Mouse (Mus musculus) right cerebral cortex, adult 18-20 months (tissue): ENCODE measurements around the gene Ncl.
"Not testable (repeated sequence)": the region's sequence is repeated elsewhere in the genome, so short reads cannot be mapped to it uniquely, and the experiment has no call there.

Experiments
- DNase-seq: peaks from one replicate; pipeline ENCODE4 v3.0.0; 2022; ENCODE audit warnings: mixed read lengths

The Ncl gene

GRCm38 (mm10) chr1:86359798-86360179, 589 bp upstream of the Ncl start:
- no peak for DNase-seq

DNA sequence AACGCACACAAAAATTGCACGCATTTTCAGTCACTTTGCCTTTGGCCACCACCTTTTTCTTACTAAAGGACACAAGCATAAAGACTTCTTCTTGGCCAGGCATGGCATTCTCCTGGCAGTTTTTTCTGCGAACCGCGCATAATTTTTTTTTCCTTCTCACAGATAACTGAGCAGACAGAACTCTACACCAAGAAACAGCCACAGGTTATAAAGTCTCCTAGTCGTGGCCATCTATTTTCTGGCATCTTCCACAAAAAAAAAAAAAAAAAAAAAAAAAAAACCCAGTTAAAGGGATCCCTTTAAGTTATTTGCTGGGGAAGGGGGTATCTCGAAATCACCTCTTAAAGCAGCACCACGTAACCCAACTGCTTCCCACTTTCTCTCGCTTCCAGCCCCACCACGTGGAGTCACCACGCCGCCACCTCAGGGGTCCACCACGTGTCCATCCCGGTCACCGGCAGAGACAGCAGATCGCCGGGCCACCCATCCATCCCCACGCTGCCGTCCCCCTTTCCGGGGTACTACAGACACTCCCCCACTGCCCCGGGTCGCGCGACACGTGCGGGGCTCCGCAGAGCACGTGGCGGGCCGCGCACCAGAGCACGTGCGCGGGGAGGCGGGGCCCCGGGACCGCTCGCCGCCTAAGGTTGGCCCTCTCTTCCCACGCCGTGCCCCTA, 833 bp downstream of the Ncl start:
- no peak for DNase-seq

- no peak for DNase-seq
Observed at GRCm38 (mm10) chr1:86354186-86354585, 5.0 kb downstream of the Ncl start.

DNA sequence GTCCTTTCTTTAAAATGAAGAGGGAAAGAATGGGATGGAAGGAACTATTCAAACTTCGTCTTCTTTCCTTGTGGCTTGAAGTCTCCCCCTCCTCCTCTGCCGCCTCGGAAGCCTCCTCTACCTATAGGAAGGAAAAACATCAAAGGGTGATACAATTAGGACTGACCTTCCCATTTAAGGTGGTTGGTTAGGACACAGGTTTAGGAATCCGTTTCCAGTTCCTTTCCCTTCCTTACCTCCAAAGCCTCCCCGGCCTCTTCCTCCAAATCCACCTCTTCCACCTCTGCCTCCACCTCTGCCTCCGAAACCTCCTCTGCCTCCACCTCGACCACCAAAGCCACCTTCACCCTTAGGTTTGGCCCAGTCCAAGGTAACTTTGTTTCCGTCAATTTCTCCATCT, 8.6 kb downstream of the Ncl start:
- no peak for DNase-seq

GRCm38 (mm10) chr1:86349696-86350095, 9.5 kb downstream of the Ncl start:
- DNase-seq = no peak

- DNase-seq = no peak
Observed at GRCm38 (mm10) chr1:86349201-86349600, 10.0 kb downstream of the Ncl start.

GRCm38 (mm10) chr1:86348801-86349200, 10.4 kb downstream of the Ncl start:
- DNase-seq = no peak

- DNase-seq = no peak
Observed at GRCm38 (mm10) chr1:86348083-86348482, 11.1 kb downstream of the Ncl start.

- DNase-seq = no peak
Observed at GRCm38 (mm10) chr1:86347716-86348045, 11.5 kb downstream of the Ncl start.

DNA sequence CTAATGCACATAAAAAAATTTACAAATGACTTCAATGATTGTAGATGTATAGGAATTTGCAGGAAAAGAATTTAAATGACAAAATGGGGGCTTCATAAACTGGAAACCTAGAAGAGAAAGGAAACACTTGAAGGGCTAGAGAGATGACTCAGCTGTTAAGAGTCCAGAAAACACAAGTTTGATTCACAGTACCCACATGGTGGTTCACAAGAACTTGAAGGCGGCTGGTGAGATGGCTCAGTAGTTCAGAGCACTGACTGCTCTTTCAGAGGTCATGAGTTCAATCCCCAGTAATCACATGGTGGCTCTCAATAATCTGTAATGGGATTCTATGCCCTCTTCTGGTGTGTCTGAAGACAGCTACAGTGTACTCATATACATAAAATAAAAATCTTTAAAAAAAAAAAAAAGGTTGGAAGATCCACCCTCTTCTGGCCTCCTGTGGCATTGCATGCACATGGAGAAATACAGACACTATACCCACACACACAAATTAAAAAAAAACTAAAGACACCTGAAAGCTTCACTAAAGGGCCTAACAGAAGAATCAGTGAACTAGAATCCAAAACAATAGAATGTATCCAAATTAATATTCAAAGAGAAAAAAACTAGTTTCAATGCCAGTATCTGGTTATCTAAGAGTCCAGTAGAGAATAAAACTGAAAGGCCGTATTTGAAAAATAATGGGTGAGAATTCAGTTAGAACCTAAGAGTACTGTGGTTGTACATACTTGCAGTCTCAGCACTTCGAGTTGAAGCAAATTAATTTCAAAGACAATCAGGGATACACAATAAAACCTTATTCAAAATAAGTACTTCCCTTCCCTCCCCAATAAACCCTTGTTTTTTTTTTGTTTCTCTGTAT, 12.1 kb downstream of the Ncl start:
- DNase-seq = no peak

DNA sequence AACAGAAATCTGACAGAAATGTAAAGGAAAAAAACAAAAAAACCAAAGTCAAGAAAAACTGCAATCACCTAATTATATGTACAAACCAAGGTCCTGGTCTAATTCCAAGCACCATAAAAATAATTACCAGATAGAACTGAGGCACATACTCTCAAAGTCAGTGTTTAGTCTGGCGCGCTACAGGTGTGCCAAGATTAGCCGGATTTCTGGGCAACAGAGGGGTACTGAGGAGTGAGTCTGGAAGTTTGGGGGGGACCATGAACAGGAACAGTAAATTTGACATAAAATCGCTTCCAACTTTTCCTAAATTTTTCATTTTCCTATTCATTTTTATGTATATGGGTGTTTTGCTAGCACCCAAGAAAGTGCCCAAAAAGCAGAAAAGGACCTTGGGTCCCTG, 13.2 kb downstream of the Ncl start:
- DNase-seq = no peak

DNA sequence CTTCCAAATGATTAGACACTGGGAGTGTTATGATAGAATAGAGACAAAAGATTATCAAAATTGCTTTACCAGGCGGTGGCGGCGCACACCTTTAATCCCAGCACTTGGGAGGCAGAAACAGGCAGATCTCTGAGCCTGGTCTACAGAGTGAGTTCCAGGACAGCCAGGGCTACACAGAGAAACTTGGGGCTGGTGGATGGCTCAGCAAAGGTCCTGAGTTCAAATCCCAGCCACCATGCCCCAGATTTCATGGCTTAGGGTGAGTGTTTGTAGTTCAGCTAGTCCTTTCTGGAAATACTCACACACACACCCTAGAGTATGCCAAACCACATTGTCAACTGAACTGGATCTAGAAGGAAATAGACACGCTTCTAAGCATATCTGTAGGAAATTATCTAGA, 14.1 kb downstream of the Ncl start:
- DNase-seq = no peak

DNA sequence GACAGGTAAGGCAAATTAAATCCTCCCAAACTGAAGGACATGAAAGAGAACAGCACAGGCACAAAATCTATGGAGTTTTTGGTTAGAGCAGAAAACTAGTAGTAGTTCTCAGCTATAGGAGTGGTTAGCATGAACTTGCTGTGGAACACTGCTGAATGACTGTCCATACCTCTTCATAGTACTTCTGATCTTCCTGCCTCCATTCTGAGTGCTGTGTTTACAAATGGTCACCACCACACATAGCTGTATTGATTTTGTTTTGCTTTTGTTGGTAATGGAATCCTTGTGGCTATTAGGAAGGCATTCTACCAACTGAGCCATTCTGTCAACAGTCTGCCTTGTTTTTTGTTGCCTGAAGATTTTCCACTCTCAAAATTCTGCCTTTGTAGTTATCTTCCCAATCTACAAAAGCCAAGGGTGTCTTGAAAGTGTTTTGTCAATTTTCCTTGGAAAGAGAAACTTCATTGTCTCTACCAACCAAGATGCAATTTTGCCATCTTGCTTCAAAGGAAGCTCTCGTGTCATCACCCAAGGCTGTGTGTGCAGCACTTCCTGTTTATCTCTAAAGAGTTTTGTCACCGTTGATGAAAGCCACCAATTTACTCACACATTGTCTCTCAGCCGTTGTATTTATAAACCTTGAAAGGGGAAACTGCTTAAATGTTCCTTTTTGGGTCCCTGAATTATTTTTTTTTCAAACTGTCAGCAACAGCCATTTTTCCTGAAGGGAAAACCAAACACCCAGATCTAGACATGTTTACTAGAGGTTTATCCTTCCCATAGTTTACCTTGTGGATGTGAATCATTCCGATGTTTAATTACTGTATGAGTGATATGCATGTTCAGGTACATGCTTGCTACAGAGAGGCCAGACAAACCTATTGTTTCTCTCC, 15.0 kb downstream of the Ncl start:
- DNase-seq = no peak

- no peak for DNase-seq
Observed at GRCm38 (mm10) chr1:86343087-86343645, 16.0 kb downstream of the Ncl start.

DNA sequence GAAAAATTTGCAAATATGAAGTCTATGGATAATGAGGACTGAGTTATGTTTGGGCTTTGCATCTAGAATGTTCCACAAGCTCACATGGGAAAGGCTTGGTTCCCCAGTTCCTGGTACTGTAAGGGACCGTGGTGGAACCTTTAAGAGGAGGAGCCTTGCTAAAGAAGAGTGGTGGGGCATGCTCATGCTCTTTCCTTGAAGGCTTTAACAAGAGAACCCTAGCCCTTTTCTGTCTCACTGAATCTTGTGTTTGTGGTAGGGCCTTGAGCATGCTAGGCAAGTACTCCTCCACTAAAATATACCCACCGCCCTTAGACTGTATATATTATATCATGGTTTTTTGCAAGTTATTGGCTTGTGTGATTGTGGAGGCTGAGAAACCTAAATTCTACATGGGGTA, 16.8 kb downstream of the Ncl start:
- no peak for DNase-seq

GRCm38 (mm10) chr1:86341096-86341495, 18.1 kb downstream of the Ncl start:
- not testable (repeated sequence) for DNase-seq

- peak; percentile 79 for DNase-seq
Observed at GRCm38 (mm10) chr1:86339156-86339812, 19.9 kb downstream of the Ncl start.

- no peak for DNase-seq
Observed at GRCm38 (mm10) chr1:86336330-86336729, 22.9 kb downstream of the Ncl start.

DNA sequence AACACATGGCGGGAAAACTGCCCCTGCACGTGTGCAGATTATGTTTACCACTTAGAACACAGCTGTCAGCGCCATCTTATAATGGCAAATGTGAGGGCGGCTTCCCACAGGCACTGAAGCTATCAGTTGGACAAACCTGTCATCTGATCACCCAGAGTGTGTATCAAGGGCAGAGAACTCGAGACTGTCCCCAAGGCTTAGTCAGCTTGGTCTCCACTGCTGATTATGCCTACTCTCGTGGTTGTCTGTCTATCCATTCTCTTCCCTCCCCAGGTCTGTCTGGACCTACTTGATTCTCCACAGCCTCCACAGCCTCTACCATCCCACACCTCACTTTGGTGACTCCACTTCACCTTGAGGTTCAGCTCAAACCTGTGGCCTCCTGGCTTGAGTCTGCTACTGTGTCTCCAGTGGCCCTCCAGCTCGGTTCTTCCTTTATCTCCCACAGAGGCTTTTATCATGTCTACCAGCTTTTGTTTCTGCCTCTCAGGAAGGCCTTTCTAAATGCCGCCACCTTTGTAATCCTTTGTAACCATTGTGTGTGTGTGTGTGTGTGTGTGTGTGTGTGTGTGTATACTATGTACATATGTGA, 38.3 kb downstream of the Ncl start:
- DNase-seq = no peak

DNA sequence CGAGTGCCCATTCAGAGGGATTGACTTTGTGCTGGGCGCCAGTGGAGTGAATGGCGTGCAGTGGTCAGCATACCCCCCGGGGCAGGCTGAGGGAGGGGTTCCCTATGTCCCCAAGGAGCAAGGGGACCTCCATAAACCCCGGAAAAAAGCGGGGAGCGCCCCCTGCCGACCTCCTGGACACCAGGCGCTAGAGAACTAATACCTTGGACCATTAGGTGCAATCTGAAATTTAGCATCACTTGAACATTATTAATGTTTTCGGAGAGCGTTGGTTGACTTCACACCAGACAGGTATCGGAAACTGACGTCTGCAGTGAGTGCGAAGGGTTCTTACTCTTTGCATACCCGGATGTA, 45.5 kb downstream of the Ncl start:
- no peak for DNase-seq

GRCm38 (mm10) chr1:86313096-86313771, 46.0 kb downstream of the Ncl start:
- no peak for DNase-seq

DNA sequence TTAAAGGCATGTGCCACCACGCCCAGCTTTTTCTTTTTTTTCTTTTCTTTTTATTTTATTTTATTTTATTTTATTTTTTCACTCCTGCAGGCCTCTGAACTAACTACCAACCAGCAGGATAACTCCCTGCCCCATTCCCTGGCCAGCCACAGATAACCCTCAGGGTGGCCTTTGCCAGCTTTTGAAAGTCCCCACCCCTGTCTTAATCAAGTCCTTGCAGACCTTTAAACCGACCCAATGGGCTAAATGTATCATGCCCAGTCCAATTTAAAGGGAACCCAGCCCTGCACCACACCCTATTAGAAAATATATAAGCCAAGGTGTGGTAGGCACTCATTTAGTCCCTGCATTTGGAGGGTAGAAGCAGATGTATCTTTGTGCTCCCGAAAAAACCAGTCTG, 46.9 kb downstream of the Ncl start:
- no peak for DNase-seq
